Mouse (Mus musculus) kidney, embryonic 14.5 days (tissue): ENCODE results near the gene Fbxo22. TPM values are rescaled to one million over a fixed set of nuclear protein-coding genes. Genes with fewer than 3 reads are reported as not detected.

Source experiments
- ATAC-seq: fragments of 200-750 bp; cut with Nextera tagmentation; 2 replicates; pipeline ENCODE4 v1.8.0; 2017; ENCODE audit warnings: moderate number of reproducible peaks, mild to moderate bottlenecking, moderate TSS enrichment, moderate library complexity; ENCODE audit not compliant: low FRiP score, low TSS enrichment
- H3K27ac ChIP-seq: fragments of 300-500 bp; sonication (generic); 2 replicates; pipeline ENCODE4 v1.5.1; 2014; ENCODE audit warnings: low read depth, mild to moderate bottlenecking, low read length, moderate library complexity, mixed read lengths
- H3K27me3 ChIP-seq: fragments of 300-500 bp; sonication (generic); 2 replicates; pipeline ENCODE4 v1.6.1; 2014; ENCODE audit warnings: mild to moderate bottlenecking, low read length; ENCODE audit not compliant: control insufficient read depth, insufficient read depth
- H3K36me3 ChIP-seq: fragments of 300-500 bp; sonication (generic); 2 replicates; pipeline ENCODE4 v1.6.1; 2014; ENCODE audit warnings: low read length, mixed read lengths; ENCODE audit not compliant: control insufficient read depth, insufficient read depth
- H3K4me1 ChIP-seq: fragments of 300-500 bp; sonication (generic); 2 replicates; pipeline ENCODE4 v1.6.1; 2014; ENCODE audit warnings: low read length, mixed read lengths; ENCODE audit not compliant: control insufficient read depth, insufficient read depth
- H3K4me2 ChIP-seq: fragments of 300-500 bp; sonication (generic); replicated peaks from 2 replicates; pipeline ENCODE4 v1.6.1; 2014; ENCODE audit warnings: low read depth, mild to moderate bottlenecking, low read length
- H3K4me3 ChIP-seq: fragments of 300-500 bp; sonication (generic); 2 replicates; pipeline ENCODE4 v1.5.1; 2014; ENCODE audit warnings: mild to moderate bottlenecking, low read length
- H3K9ac ChIP-seq: fragments of 300-500 bp; sonication (generic); 2 replicates; pipeline ENCODE4 v1.6.1; 2014; ENCODE audit warnings: low read depth, mild to moderate bottlenecking, low read length, moderate library complexity
- H3K9me3 ChIP-seq: fragments of 300-500 bp; sonication (generic); 2 replicates; pipeline ENCODE4 v1.6.1; 2016; ENCODE audit warnings: low read length; ENCODE audit not compliant: control insufficient read depth
- WGBS: fragments of 180-500 bp; shearing (Covaris S2); extraction: QIAGEN DNeasy Blood & Tissue Kit; methylation state at CpG from one replicate; pipeline ENCODE4 v1.1.7; 2014; 5-methylcytosine and 5-hydroxymethylcytosine counted together
- polyA plus RNA-seq: library from polyadenylated mRNA; unstranded; fragments of >200 nt; fragmentation: Nextera tagmentation; extraction: Ambion mirVana; gene quantifications from 2 replicates; pipeline ENCODE4 v1.2.1, GENCODE M21; 2014

Fbxo22 gene
- polyA plus RNA-seq, 1 experiment from 2014 or later: 75.3 TPM

DNA sequence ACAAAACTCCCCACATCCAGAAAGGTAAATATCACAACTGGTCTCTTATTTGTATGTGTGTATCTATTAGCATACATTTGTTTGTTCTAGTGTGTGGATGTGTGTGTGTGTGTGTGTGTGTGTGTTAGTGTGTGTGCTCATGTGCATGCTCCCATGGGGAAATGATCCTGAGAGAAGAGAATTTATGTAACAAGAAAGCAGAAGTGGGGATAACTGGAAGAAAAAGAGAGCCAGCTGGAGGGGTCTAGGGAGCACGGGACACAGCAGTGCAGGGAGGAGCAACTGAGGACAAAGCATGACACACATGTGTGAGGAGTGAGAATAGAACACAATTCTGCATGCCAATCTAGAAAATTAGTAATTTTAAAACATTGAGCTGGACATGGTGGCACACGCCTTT, 48.4 kb downstream of the Fbxo22 start:
- no peaks in the 10 kb centered on the region for H3K36me3 ChIP-seq
- ATAC-seq: no peak
- 87% methylated on average over 2 of the region's 2 CpGs for WGBS
- no peak overlapping the region for H3K4me3 ChIP-seq
- H3K4me1 ChIP-seq: no peaks in the 10 kb centered on the region
- no peaks in the 10 kb centered on the region for H3K27me3 ChIP-seq
- no peaks in the 10 kb centered on the region for H3K9me3 ChIP-seq
- no peak overlapping the region for H3K9ac ChIP-seq
- no peak overlapping the region for H3K27ac ChIP-seq
- H3K4me2 ChIP-seq: no peak overlapping the region

DNA sequence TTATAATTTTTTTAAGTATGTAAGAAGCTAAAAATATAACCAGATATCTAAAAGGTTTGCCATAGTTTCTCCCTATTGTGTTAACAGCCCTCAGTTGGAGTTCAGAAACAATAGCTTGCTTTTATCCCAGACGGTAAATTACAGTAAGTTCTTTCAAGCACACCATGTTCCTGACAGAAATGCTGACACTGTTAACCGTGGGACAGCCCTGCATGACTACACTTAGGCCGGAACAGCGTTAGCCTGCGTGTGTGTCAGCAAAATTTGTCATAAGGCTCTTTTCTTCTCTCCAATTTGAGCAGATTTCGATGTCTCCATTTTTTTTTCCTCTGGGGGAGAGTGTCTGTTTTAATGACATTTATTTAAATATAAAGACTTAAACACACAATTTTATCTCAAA, 51.0 kb downstream of the Fbxo22 start:
- H3K36me3 ChIP-seq: no peaks in the 10 kb centered on the region
- no peak overlapping the region for H3K4me2 ChIP-seq
- ATAC-seq: no peak
- no peak overlapping the region for H3K27ac ChIP-seq
- H3K27me3 ChIP-seq: no peaks in the 10 kb centered on the region
- no peak overlapping the region for H3K4me3 ChIP-seq
- H3K9ac ChIP-seq: no peak overlapping the region
- no peaks in the 10 kb centered on the region for H3K4me1 ChIP-seq
- WGBS: 65% methylated on average over 6 of the region's 6 CpGs
- no peaks in the 10 kb centered on the region for H3K9me3 ChIP-seq

DNA sequence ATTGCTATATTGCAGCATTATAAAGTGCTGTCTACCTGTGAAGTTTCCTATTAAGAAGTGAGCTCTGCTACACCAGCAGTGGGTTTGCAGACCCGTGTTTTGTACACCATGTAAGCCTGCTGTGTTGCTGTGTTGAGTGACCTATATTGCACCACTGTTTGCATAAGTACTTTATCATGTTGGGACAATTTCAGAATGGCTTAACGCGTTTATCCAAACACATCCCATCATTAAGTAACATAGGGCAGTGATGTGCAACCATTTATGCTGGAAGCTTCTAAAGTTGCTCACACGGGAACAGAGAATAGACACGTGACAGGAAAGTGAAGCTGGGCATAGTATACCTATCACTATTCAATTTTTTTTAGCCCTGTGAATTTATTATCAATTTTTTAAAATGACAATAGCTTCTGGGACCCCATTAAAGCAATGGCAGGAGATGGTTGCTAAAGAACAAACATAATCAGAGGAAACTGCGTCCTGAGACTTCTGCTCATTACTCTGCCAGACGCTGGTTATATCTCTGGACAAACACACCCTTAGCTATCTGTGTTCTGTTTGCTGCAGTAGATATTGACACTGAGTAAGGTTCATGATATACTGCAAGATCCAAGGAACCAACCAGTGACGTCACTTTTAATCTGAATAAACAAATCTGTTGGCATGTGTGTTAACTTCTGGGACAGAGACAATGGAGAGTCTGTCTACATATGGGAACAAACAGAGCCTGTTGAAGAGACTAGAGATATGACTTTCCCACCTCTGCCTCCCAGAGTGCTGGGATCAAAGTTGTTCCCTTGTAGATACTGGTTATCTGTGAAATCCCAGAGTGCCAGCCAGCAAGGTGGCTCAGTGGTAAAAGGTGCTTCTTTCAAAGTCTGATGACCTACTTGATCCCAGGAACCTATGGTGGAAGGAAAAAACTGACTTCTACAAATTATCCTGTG, 55.9 kb downstream of the Fbxo22 start:
- H3K36me3 ChIP-seq: no peaks in the 10 kb centered on the region
- H3K4me2 ChIP-seq: no peak overlapping the region
- no peaks in the 10 kb centered on the region for H3K9me3 ChIP-seq
- ATAC-seq: no peak
- H3K27me3 ChIP-seq: no peaks in the 10 kb centered on the region
- H3K4me3 ChIP-seq: no peak overlapping the region
- H3K27ac ChIP-seq: no peak overlapping the region
- H3K4me1 ChIP-seq: no peaks in the 10 kb centered on the region
- 77% methylated on average over 8 of the region's 8 CpGs for WGBS
- no peak overlapping the region for H3K9ac ChIP-seq

DNA sequence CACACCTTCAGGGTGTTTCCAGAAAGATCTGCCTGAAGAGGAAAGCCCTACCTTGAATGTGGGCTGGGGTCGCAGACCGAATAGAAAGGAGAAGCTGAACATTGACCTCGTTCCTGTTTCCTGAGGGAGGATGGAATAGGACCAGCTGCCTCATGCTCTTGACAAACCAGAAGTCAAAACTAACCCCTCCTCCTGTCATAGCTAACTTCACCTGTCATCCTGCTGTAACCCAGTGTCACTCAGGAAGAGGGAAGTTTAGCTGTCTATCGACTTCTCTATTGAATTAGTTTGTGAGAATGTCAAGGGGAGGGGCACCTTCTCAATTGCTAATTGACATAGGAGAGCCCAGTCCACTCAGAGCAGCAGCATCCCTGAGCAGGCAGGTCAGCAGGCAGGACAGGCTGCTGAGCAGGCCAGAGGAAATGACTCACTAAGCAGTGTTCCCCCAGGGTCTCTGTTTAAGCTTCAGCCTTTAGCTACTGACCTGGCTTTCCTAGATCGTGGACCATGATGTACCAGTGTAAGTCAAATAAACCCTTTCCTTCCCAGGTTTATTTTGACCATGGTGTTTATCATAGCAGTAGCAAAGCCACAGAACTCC, 63.3 kb downstream of the Fbxo22 start:
- H3K9me3 ChIP-seq: no peaks in the 10 kb centered on the region
- 37% methylated on average over 5 of the region's 5 CpGs for WGBS

DNA sequence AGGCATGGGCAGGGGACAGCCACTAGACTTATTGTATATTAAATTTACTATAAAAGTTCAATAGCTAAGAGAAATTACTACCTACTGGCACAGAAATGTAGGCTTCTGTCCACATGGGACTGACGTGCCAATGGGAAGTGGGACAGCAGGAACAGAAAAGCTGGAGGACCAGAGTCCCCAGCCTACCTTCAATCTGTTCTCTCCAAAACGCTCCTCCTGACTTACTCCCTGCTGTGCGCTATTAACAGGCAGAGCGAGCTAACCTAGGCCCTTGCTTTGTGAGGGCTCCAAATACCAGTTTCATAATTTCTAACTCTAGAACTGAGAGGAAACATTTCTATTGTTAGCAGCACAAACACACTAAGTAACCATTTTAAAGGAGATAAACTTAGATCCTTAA, 65.2 kb downstream of the Fbxo22 start:
- H3K27me3 ChIP-seq: no peaks in the 10 kb centered on the region
- no peak for ATAC-seq
- H3K27ac ChIP-seq: no peak overlapping the region
- no peaks in the 10 kb centered on the region for H3K4me1 ChIP-seq
- no peaks in the 10 kb centered on the region for H3K36me3 ChIP-seq
- no peak overlapping the region for H3K9ac ChIP-seq
- WGBS: 70% methylated on average over 4 of the region's 4 CpGs
- no peaks in the 10 kb centered on the region for H3K9me3 ChIP-seq
- H3K4me3 ChIP-seq: no peak overlapping the region
- no peak overlapping the region for H3K4me2 ChIP-seq

More for the DNA sequence above, 63.3 kb downstream of the Fbxo22 start:
- H3K4me3 ChIP-seq: no peak overlapping the region
- H3K4me1 ChIP-seq: no peaks in the 10 kb centered on the region
- no peak overlapping the region for H3K9ac ChIP-seq
- H3K4me2 ChIP-seq: no peak overlapping the region
- H3K27me3 ChIP-seq: no peaks in the 10 kb centered on the region
- ATAC-seq: no peak
- no peaks in the 10 kb centered on the region for H3K36me3 ChIP-seq
- no peak overlapping the region for H3K27ac ChIP-seq

Other genes starting within 250 kb of the Fbxo22 start
- 0.17 and 0.72 TPM in 2 replicates for gene Chrna5, start 228.0 kb upstream of the Fbxo22 start, polyA plus RNA-seq
- 0.14 and 0.15 TPM in 2 replicates for gene Chrna3, start 182.4 kb upstream of the Fbxo22 start, polyA plus RNA-seq
- gene Chrnb4, start 160.1 kb upstream of the Fbxo22 start, polyA plus RNA-seq: 0.77 and 1.6 TPM in 2 replicates
- gene Ube2q2, start 60.1 kb upstream of the Fbxo22 start, polyA plus RNA-seq: 37.6 and 40.8 TPM in 2 replicates
- 0.86 and 1.3 TPM in 2 replicates for gene Nrg4, start 117.9 kb downstream of the Fbxo22 start, polyA plus RNA-seq
- gene Tmem266, start 118.0 kb downstream of the Fbxo22 start, polyA plus RNA-seq: 0.09 and 0.39 TPM in 2 replicates